Mouse (Mus musculus) adrenal gland, adult (tissue): ENCODE data around the gene Scn9a.
A peak's percentile ranks its signal among the peaks of the same experiment; 100 is the strongest.

ENCODE experiments used
- DNase-seq, 2 experiments: peaks; one replicate each; pipeline ENCODE4 v3.0.0; 2022 to 2023; ENCODE audit warnings: low spot score in 1 of 2; ENCODE audit not compliant: inconsistent age in 2 of 2

The Scn9a gene

GRCm38 (mm10) chr2:66634580-66635359 lies at the start of gene Scn9a:
Gene Scn9a, minus strand, starts transcription at chr2:66634962.
- DNase-seq = peak in 1 of 2 experiments; percentile 26

- no peak for DNase-seq
Measured at GRCm38 (mm10) chr2:66661988-66662387, 27.2 kb upstream of the Scn9a start.

- DNase-seq = no peak
Measured at GRCm38 (mm10) chr2:66656430-66656829, 21.7 kb upstream of the Scn9a start.

- no peak for DNase-seq
Measured at GRCm38 (mm10) chr2:66655431-66655830, 20.7 kb upstream of the Scn9a start.

- DNase-seq = peak in 1 of 2 experiments; percentile 72
Measured at GRCm38 (mm10) chr2:66644384-66644783, 9.6 kb upstream of the Scn9a start.

GRCm38 (mm10) chr2:66632728-66633127 lies 2.0 kb downstream of the Scn9a start:
- no peak for DNase-seq

- no peak for DNase-seq
Measured at GRCm38 (mm10) chr2:66611091-66611490, 23.7 kb downstream of the Scn9a start.

GRCm38 (mm10) chr2:66597313-66597712 lies 37.4 kb downstream of the Scn9a start:
- DNase-seq = peak; percentile 31 to 82

- no peak for DNase-seq
Measured at GRCm38 (mm10) chr2:66596145-66596544, 38.6 kb downstream of the Scn9a start.

GRCm38 (mm10) chr2:66590151-66590550 lies 44.6 kb downstream of the Scn9a start:
- DNase-seq = no peak

GRCm38 (mm10) chr2:66580026-66580808 lies 54.5 kb downstream of the Scn9a start:
- DNase-seq = no peak

- no peak for DNase-seq
Measured at GRCm38 (mm10) chr2:66548254-66548653, 86.5 kb downstream of the Scn9a start.

GRCm38 (mm10) chr2:66519966-66520365 lies 114.8 kb downstream of the Scn9a start:
- peak in 1 of 2 experiments; percentile 33 for DNase-seq

- no peak for DNase-seq
Measured at GRCm38 (mm10) chr2:66511424-66511823, 123.3 kb downstream of the Scn9a start.

GRCm38 (mm10) chr2:66508032-66508431 lies 126.7 kb downstream of the Scn9a start:
- peak; percentile 63 to 64 for DNase-seq

GRCm38 (mm10) chr2:66507616-66508015 lies 127.1 kb downstream of the Scn9a start:
- DNase-seq = no peak

- DNase-seq = no peak
Measured at GRCm38 (mm10) chr2:66502158-66502557, 132.6 kb downstream of the Scn9a start.

GRCm38 (mm10) chr2:66494556-66494955 lies 140.2 kb downstream of the Scn9a start:
- DNase-seq = no peak

GRCm38 (mm10) chr2:66478395-66478794 lies 156.4 kb downstream of the Scn9a start:
- no peak for DNase-seq

GRCm38 (mm10) chr2:66473181-66473822 lies 161.5 kb downstream of the Scn9a start:
- DNase-seq = peak in 1 of 2 experiments; percentile 64

- DNase-seq = peak in 1 of 2 experiments; percentile 37
Measured at GRCm38 (mm10) chr2:66465484-66465883, 169.3 kb downstream of the Scn9a start.
